ENCODE assay signal across 9 mouse cellular contexts in genomic region chr16:37617695-37618094, GRCm38 (mm10). TPM values are rescaled to one million over a fixed set of nuclear protein-coding genes. Genes with fewer than 3 reads are reported as not detected.
DNase-seq lines count a peak whose midpoint lies in the region; ATAC-seq and TF ChIP-seq lines count a peak whose summit lies in the region.
"Had no signal": no experiment of that assay in that cellular context is flagged by ENCODE, and none has a peak within 500 bp of the region (broad histone marks: within the 10 kb centered on the region; RNA-seq: fewer than 3 reads in every experiment).

No protein-coding gene starts in this region.

- no peaks in the 10 kb centered on the region for H3K27me3 ChIP-seq in hindbrain, embryonic 16.5 days (replicated peaks; ENCODE audit: control insufficient read depth, insufficient read depth, low read length)
- no peaks in the 10 kb centered on the region for H3K27me3 ChIP-seq in midbrain, embryonic 14.5 days (ENCODE audit: control insufficient read depth, insufficient read depth, low read length)
- no peaks in the 10 kb centered on the region for H3K27me3 ChIP-seq in intestine, postnatal 0 days (replicated peaks; ENCODE audit: control insufficient read depth, insufficient read depth, low read length)

- no peak for TF ChIP-seq CTCF in cortical plate, adult 2 months (IDR thresholded peaks at IDR 0.05; ENCODE audit: extremely low read depth, insufficient read depth, low read length)
- TF ChIP-seq CTCF in intestine, postnatal 0 days (IDR thresholded peaks at IDR 0.05; ENCODE audit: low read depth), result no peak

- 29% methylated on average over 3 of the region's 3 CpGs for WGBS in hindbrain, embryonic 16.5 days
- WGBS in midbrain, embryonic 14.5 days, result 32% methylated on average over 3 of the region's 3 CpGs
- WGBS in intestine, postnatal 0 days, result 51% methylated on average over 3 of the region's 3 CpGs

- H3K27ac ChIP-seq in cortical plate, adult 2 months (ENCODE audit: insufficient read depth, low read length), result peak overlapping the region; percentile 76
- 0 out of 2 replicates have a peak overlapping the region, but pooled peaks have one; percentile 24 for H3K27ac ChIP-seq in hindbrain, embryonic 16.5 days (ENCODE audit: low read depth, low read length)
- 0 out of 2 replicates have a peak overlapping the region, but pooled peaks have one; percentile 20 for H3K27ac ChIP-seq in midbrain, embryonic 14.5 days (replicated peaks; ENCODE audit: low read depth, low read length)
- H3K27ac ChIP-seq in intestine, postnatal 0 days (ENCODE audit: low read depth, low read length), result no peak overlapping the region
- H3K27ac ChIP-seq: liver, embryonic 14.5 days had no signal

- no peak for TF ChIP-seq POLR2A in cortical plate, adult 2 months (IDR thresholded peaks at IDR 0.05; ENCODE audit: extremely low read depth, insufficient read depth, low read length)

- H3K36me3 ChIP-seq in hindbrain, embryonic 16.5 days (ENCODE audit: control insufficient read depth, insufficient read depth, low read length), result no peaks in the 10 kb centered on the region
- no peaks in the 10 kb centered on the region for H3K36me3 ChIP-seq in midbrain, embryonic 14.5 days (ENCODE audit: control insufficient read depth, insufficient read depth, low read length)
- no peaks in the 10 kb centered on the region for H3K36me3 ChIP-seq in intestine, postnatal 0 days (ENCODE audit: control insufficient read depth, insufficient read depth)

- ATAC-seq in hindbrain, embryonic 16.5 days, result 0 out of 2 replicates have a peak, but pooled peaks have one; percentile 42
- ATAC-seq in midbrain, embryonic 14.5 days (ENCODE audit: low FRiP score, low TSS enrichment), result no peak
- ATAC-seq in intestine, postnatal 0 days, result no peak

- no peak overlapping the region for H3K4me2 ChIP-seq in hindbrain, embryonic 16.5 days (ENCODE audit: low read length)
- H3K4me2 ChIP-seq in midbrain, embryonic 14.5 days (ENCODE audit: low read length), result no peak overlapping the region
- H3K4me2 ChIP-seq in intestine, postnatal 0 days (replicated peaks; ENCODE audit: low read depth), result no peak overlapping the region

- no peak overlapping the region for H3K4me3 ChIP-seq in cortical plate, adult 2 months (ENCODE audit: insufficient read depth, low read length)
- H3K4me3 ChIP-seq in hindbrain, embryonic 16.5 days (ENCODE audit: low read length), result no peak overlapping the region
- H3K4me3 ChIP-seq in midbrain, embryonic 14.5 days (replicated peaks; ENCODE audit: low read depth, low read length), result no peak overlapping the region
- H3K4me3 ChIP-seq in intestine, postnatal 0 days (ENCODE audit: low read depth, low read length), result no peak overlapping the region

- peak; percentile 7 for DNase-seq in gastrocnemius, postnatal 25 days
- DNase-seq in gastrocnemius, postnatal 4 days (ENCODE audit: low spot score in 2 of 2), result no peak
- no peak for DNase-seq in midbrain, embryonic 14.5 days
- no peak for DNase-seq in spleen, postnatal 14 days (ENCODE audit: low spot score in 2 of 2)
- no peak for DNase-seq in gastrocnemius, postnatal 10 days

- no peaks in the 10 kb centered on the region for H3K9me3 ChIP-seq in hindbrain, embryonic 16.5 days (ENCODE audit: control insufficient read depth, low read length)
- no peaks in the 10 kb centered on the region for H3K9me3 ChIP-seq in midbrain, embryonic 14.5 days (ENCODE audit: control insufficient read depth, low read length)
- no peaks in the 10 kb centered on the region for H3K9me3 ChIP-seq in intestine, postnatal 0 days (ENCODE audit: control insufficient read depth)

- no peak overlapping the region for H3K9ac ChIP-seq in hindbrain, embryonic 16.5 days (ENCODE audit: low read depth, low read length)
- H3K9ac ChIP-seq in midbrain, embryonic 14.5 days (replicated peaks; ENCODE audit: low read length), result no peak overlapping the region
- H3K9ac ChIP-seq in intestine, postnatal 0 days (ENCODE audit: low read depth, low read length), result no peak overlapping the region
- H3K9ac ChIP-seq: liver, embryonic 14.5 days had no signal

- peaks cover 8% of the 10 kb centered on the region; the same call in 1 of the 2 replicates for H3K4me1 ChIP-seq in cortical plate, adult 2 months (ENCODE audit: control insufficient read depth, insufficient read depth, low read length)
- peaks cover 7% of the 10 kb centered on the region for H3K4me1 ChIP-seq in hindbrain, embryonic 16.5 days (ENCODE audit: control insufficient read depth, insufficient read depth, low read depth, low read length)
- H3K4me1 ChIP-seq in midbrain, embryonic 14.5 days (ENCODE audit: control insufficient read depth, insufficient read depth, low read length), result peaks cover 9% of the 10 kb centered on the region
- no peaks in the 10 kb centered on the region for H3K4me1 ChIP-seq in intestine, postnatal 0 days (replicated peaks; ENCODE audit: control insufficient read depth, insufficient read depth, low read length)

RNA-seq across cellular contexts. Expression of gene Ndufb4, which starts 36.6 kb away (rescaled TPM):
- 100 to 1,000 TPM; 165 to 174 TPM for total RNA-seq in gastrocnemius, postnatal 25 days (2021)
- total RNA-seq in gastrocnemius, postnatal 4 days (2021), result 100 to 1,000 TPM; 107 to 122 TPM
- 79.6 and 87.3 TPM in 2 replicates for polyA plus RNA-seq in cortical plate, adult 2 months (2012; rRNA removed)
- polyA plus RNA-seq in hindbrain, embryonic 16.5 days (2015; fragmentation: Nextera tagmentation; extraction: Ambion mirVana), result 48.5 and 64.7 TPM in 2 replicates
- polyA plus RNA-seq in midbrain, embryonic 14.5 days (2014; fragmentation: Nextera tagmentation; extraction: Ambion mirVana), result 68.6 and 76.9 TPM in 2 replicates
- 117 and 120 TPM in 2 replicates for polyA plus RNA-seq in intestine, postnatal 0 days (2015; fragmentation: Nextera tagmentation; extraction: Ambion mirVana)
- total RNA-seq in gastrocnemius, postnatal 10 days (2021), result 100 to 1,000 TPM; 150 to 158 TPM

RNA-seq across cellular contexts. Expression of gene Hgd, which starts 37.7 kb away (rescaled TPM):
- not detected for total RNA-seq in gastrocnemius, postnatal 25 days (2021)
- total RNA-seq in gastrocnemius, postnatal 4 days (2021), result 1 to 10 TPM in 1 of 2 experiments, not detected in 1; 1.1 TPM
- polyA plus RNA-seq in cortical plate, adult 2 months (2012; rRNA removed), result 0.06 TPM in 1 of 2 replicates, not detected in the other
- 0.26 TPM in 1 of 2 replicates, not detected in the other for polyA plus RNA-seq in hindbrain, embryonic 16.5 days (2015; fragmentation: Nextera tagmentation; extraction: Ambion mirVana)
- polyA plus RNA-seq in midbrain, embryonic 14.5 days (2014; fragmentation: Nextera tagmentation; extraction: Ambion mirVana), result 0.13 TPM in 1 of 2 replicates, not detected in the other
- polyA plus RNA-seq in intestine, postnatal 0 days (2015; fragmentation: Nextera tagmentation; extraction: Ambion mirVana), result 2.7 and 4.2 TPM in 2 replicates
- under 1 TPM; 0.20 to 0.56 TPM for total RNA-seq in gastrocnemius, postnatal 10 days (2021)
